Mouse (Mus musculus) layer of hippocampus, postnatal 14 days (tissue): Measurements from ENCODE around the gene Hoxd13. TPM values are rescaled to one million over a fixed set of nuclear protein-coding genes. Genes with fewer than 3 reads are reported as not detected.

ENCODE experiments used
- DNase-seq, 2 experiments: peaks; one replicate each; pipeline ENCODE4 v3.0.0; 2021 to 2022; ENCODE audit warnings: low spot score in 2 of 2, mixed read lengths in 1 of 2
- long read RNA-seq, 2 experiments: library from polyadenylated mRNA; stranded (forward); transcript quantifications; one replicate each; pipeline ENCODE4 v2.0.0; 2021
- total RNA-seq, 2 experiments: library from RNA; stranded (reverse); gene quantifications; 2 replicates each; pipeline ENCODE4 v1.2.3; 2021

The Hoxd13 gene
- total RNA-seq = not detected
- long read RNA-seq, experiment 1 = 0 reads
- long read RNA-seq, experiment 2 = 0 reads

DNA sequence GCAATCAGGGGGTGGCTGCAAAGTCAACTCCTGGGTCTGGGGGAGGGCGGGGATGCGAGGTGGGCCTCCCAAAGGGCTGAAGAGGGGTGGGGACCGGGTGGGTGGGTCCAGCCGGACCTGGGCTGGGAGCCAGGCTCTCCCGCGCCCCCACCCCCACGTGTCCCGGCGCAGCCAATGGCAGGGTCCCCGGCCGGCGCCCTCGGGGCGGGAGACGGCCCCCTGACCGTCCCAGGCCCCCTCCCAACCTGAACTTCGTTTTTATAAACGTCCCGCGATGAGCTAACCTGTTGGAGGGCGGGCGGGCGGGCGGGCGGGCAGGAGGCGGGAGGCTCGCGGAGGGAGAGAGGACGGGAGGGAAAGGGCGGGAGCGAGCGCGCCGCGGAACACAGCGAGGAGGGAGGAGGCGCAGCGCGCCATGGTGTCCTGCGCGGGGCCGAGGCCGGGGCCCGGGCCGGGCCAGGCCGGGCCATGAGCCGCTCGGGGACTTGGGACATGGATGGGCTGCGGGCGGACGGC, at the start of gene Hoxd13:
TSS of gene Hoxd13 (plus strand) at position 469 of the 516 bp plus-strand sequence.
- no peak for DNase-seq

- DNase-seq = no peak
Observed at GRCm38 (mm10) chr2:74619676-74620246, 48.3 kb upstream of the Hoxd13 start.

DNA sequence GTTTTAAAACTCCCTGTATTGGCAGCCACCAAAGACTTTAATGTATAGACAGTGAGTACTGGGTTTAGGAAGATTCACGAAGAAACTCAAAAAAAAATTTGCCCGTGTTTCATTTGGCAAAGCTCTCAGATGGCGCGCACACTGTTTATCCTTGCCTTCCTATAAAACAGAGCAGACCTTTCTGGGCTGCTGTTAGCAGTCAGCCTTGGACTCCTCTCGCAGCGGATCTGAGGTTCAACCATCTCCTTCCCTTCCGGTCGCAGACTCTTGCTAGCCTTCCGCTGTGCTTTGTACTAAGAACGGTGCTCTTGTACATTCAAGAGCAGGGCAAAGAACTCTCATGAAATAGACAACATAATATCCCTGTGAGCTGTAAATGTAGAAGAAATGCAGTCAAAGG, 47.7 kb upstream of the Hoxd13 start:
- no peak for DNase-seq

DNA sequence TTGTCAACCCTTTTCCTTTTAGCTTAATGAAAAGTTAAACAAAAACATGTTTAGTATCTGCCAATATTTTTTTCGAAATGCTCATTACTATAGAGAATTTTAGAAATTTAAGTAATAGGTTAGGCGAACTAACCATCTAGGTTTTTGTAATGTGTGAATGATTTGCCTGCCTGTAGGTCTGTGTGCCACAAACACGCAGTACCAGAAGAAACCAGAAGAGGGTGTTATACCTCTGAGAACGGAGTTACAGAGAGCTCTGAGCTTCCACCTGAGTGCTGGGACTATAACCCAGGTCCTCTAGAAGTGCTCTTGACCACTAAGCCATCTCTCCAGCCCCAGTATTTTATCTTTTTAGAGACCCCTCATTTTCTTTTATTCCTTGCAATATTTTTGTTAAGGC, 32.7 kb upstream of the Hoxd13 start:
- no peak for DNase-seq

DNA sequence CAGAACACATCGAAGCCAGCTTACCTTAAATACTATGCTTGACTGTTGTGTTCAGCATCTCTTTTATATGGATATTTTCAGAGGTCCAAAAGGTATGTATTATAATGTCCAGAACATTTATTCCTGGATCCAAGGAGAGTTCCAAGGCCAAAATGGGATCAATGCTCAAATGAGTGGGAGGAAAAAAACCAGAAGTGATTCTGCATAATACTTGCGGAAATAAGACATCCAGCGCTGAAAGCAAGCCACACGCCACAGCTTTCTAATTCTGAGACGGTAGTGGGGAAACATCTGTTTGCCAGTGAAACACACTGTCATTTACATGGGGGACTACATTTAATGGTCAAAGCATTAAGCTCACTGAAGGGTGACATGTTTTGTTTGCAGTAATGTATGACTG, 25.7 kb upstream of the Hoxd13 start:
- no peak for DNase-seq

DNA sequence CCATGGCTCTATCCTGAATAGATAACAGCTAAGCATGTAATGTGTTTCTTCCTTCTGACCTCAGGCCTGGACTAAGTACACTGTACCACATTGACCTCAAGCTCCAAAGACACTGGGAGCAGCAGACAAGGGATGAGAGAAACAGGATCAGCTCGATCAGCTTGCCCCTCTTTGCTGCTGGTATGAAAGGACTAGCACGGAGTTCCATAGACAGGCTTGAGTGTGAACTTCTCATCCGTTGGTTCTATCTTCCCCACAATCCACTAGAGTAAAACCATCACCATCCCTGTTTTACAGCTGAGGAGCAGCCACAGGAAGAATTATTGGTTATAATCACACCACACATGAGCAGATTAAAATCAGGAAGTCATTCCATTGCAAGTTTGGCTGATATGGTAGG, 22.5 kb upstream of the Hoxd13 start:
- no peak for DNase-seq

DNA sequence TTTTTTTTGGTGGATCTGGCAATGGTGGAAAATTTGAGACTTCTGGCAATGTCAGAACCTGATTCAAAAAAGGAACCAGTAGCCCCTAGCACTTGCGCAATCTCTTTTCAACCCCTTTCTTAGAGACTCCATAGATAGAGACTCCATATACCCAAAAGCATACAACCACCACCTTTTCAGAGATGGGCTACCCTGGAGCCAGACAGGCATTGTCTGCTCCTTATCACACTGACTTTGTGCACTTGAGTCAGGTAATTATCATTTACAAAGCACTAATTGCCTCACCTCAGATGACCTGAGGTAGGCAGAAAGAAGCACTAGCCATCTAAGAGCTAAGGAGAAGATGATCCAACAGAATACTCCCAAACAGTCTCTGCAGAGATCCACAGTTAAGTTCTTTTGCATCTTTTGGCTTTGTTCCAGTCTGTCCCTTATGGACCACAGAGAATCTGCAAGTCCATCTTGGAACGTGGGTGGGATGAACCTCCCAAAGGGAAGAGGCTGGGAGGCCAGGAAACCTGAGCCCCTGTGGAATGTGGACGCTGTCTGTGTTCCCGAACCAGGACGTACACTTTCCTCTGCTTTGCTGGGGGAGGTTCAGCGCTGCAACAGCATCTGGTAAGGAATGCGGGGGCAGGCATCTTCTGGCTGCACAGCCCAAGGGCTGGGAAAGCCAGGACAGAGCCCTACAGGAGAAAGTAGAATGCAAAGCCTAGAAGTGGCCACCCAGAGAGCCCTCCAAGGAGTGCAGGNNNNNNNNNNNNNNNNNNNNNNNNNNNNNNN, 20.8 kb upstream of the Hoxd13 start:
- no peak for DNase-seq

- no peak for DNase-seq
Observed at GRCm38 (mm10) chr2:74652996-74653340, 15.1 kb upstream of the Hoxd13 start.

DNA sequence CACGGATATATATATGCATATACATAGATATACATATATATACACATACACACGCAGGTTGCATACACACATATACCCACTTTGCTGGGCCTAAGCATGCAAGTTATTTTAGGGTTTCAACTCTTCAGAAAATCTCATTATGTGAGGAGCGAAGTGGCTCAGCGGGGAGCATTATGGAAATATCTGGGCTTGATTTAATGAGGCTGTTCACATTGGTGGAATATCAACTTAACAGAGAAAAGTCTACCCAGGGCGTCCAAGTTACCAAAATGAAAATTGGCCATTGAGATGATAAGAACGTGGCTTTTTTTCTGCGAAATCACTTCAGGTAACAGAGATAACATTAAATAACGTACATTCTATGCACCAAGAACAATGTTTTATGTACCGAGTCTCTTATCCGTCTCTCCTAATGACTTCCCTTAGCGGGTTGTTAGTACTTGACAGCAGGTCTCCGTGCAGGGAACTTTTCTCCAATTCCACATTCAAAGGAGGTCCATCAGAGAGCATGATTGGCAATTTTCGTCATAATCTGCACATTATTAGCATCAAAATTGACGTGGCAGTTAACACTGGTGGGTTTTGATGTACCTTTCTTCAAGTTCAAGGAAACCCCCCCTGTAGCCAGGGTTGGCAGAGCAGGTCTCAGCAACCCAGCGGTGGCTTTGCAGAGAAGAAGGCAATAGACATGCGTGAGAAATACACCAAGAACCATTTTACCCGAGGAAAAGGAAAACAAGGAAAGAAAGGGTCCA, 14.2 kb upstream of the Hoxd13 start:
- no peak for DNase-seq

DNA sequence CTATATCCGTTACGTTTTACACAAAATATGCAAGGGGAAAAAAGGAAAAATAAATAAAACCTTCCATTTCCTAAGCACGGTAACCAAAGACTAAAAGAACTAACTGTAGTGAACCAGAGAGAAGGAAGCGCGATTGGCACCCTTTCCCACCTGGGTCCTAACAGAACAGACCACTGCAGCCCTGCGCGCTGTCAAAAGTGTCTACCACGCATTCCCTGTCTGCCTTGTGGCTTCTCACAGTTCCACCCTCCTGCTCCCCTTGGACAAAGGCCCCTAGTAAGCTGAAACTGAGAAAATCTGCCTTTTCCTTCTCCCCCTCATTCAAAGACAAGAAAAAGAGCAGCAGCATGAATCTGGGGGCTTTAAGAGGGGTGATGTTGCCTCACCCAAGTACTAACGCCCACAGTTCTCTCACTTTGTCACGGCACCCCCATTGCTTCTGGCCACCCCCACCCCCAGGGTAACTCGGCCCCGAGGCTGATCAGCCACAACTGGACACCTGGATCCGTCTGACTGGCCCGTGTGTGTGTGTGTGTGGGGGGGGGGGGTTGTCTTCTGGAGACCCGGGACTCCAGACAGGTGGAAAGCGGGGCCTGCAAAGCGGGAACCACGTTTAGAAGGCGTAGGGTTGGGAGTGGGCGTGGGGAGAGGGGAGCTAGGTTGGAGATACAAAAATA, 13.2 kb upstream of the Hoxd13 start:
- no peak for DNase-seq

DNA sequence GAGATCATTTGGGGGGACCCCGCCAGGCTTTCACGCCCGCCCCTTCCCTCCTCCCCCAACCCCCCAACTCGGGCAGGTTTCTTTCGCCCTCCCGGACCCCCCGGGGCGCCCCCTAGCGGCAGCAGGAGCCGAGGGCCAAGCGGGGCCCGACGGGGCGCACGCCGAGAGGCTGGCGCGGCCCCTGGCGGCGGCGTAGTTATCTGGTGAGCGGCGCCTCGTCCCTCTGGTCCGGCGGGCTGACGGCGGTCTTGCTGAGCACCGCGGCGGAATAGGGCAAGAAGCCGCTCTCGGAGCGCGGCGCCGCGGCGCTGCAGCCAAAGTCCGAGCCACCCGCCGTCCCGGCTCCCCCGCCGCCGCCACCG, 12.7 kb upstream of the Hoxd13 start:
- DNase-seq = no peak

DNA sequence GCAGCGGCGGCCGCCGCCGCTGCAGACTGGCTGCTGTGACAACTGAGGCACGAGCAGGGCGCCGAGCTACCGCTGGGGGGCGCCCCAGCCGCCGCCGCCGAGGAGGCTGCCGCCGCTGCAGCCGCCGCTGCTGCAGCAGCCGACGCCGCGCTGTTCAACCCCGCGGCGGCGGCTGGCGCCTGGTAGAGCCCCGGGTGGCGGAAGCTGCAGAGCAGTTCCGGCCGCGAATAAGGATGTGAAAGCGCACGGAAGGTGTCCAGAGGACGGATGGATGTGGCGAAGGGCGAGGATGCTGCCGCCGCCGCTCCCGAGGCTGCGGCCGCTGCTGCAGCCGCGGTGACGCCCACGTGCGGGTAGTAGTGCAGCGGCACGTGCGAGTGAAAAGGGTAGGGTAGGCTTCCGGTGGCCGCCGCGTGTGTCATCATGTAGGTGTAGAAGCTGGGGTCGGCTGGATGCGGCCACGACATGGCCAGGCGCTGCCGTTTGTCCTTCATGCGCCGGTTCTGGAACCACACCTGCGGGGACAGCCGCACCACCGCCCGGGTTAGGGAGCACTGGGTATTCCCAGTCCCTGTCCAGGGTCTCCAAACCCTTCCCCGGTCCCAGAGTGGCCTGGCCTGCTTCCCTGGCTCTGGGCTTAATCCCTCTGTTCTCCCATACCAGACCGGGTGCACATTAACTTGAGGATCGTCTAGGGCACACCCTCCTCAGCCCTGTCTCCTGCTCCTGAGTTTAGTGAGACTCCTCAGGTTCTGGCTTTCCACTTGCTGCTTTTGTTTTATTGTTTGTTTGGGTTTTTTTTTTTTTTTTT, 12.1 kb upstream of the Hoxd13 start:
- DNase-seq = no peak

DNA sequence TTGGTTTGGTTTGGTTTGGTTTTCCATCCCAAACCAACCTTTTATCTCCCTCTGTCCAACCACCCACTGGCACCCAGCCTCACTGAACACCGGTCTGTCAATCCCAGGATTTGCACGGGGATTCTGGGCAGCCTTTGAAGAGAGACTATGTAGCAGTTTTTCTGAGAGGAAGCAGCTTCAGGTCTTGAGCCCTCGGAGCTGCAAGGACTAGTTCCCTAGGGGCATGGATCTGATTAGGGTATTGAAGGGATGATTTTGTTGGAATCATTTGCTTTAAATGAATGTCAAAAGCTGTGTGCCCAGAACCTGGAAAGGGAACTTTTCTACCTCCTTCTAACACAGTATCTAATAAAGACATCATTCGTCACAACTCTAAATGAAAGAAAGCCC, 11.5 kb upstream of the Hoxd13 start:
- DNase-seq = no peak

DNA sequence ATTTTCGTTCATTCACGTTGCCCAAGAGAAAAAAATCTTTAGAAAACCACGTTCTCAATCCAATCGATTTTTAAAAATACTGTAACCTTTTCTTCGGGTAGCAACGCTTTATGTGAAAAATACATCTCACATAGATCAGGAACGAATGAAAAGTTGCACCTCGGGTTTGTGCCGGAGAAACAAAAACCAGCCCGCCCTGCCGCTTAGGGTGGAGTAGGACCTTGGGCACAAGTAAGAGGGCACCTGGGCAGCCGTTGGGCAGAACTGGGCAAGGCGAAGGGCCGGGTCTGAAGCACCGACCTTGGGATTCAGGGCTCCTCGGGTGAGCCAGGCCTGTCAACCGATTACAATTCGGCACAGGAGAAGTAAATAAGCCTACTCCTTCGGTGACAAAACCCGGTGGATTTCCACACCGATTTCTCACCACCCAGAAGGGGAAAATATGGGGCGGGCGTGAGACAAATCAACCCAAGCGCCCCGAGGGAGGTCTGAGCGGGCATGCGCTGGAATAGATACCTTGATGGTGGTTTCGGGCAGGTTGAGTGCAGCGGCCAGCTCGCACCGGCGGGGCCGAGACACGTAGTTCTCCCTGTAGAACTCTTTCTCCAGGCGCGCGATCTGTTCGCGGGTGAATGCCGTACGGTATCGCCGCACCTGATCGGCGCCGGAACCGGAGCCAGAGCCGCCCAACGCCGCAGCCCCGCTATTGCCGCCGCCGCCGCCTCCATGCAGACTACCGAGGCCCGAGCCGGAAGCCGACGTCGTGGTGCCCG, 10.7 kb upstream of the Hoxd13 start:
- DNase-seq = no peak

DNA sequence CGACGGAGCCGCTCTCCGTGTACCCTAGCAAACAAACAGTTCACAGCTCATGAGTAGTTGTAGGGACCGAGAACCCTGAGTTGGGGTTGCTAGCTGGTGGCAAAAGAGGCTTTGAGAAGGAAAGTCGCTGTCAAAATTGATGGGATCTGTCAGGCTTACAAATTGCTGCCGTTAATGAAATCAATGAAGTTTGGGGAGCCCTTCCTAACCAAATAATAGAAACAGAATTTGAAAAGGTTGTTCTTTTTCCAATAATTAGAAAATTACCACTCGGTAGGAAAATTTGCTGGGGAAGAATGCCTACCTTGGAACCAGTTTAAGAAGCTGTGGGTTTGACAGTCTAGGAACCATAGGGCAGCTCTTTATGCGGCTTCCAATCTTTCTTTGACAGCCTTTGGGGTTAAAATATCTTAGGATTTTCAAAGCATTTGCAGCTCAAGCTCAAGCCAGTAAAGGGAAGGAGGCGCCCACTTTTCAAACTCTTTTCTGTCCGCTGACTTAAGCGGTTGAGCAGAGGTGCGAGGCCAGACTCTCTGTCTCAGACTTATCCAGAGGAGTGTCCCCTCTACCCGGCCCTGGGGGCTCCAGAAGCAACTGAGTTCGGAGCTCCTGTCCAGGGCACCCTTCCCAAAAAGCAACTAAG, 10.0 kb upstream of the Hoxd13 start:
- DNase-seq = no peak

DNA sequence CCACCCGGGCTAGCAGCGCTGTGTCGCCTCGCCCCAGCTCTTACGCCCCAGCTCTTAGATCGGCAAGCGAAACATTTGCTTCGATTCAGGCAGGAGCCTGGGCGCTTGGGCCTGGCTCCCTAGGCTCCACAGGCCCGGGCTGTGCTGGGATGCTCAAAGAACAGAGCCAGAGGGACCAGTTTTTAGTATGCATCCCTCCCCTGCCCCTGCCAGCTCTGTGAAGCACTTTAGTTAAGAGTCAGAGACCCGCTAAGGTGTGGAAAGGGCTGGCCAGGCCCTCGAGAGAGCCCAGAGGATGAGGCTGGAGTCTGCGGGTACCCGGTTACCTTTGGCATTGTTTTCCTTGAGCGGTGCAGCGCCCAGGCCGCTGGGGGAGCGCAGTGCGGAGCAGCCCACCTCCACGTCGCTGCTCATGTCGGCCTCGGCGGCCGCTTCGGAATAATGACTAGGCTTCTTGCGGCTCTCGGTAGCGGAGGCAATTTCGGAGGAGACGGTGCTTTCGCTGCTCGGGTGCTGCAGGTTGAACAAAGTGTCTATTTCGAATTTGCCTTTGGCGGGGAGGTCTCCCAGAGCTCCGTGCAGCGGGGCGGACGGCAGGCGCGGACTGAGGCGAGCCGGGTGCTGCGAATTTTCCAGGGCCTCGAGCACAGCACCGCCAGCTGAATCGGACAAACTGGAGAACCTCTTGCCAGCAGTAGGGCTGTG, 9.3 kb upstream of the Hoxd13 start:
- no peak for DNase-seq

DNA sequence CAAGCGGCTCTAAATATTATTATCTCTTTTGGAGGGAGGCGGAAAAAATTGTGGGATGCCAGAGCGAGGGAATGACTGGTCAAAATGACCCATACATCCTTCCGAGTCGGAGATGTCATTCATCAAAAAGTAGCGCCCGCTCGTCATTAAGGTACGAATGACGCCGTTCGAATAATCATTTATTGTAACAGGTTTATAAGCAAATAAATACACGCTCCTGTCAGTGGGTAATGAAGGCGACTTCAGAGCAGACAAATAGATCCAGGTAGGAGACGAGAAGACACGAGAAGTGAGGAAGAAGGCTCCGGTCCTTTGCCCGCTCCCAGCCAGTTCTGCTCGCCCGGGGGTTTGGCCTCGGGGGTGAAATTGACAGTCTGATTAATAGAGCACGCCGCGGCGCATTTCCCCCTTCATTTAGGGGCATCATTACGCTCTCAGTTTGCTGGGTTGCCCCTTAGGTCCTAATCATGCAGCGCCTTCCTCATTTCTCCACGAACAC, 8.6 kb upstream of the Hoxd13 start, which contains the start of gene Evx2:
TSS of gene Evx2 (minus strand) at position 51 of the 499 bp plus-strand sequence.
- no peak for DNase-seq
